Mouse (Mus musculus) C2C12 (cell line): ENCODE data around the gene Stk32c. TPM values are rescaled to one million over a fixed set of nuclear protein-coding genes. Genes with fewer than 3 reads are reported as not detected.

Source experiments
- H3K27me3 ChIP-seq: one replicate; pipeline ENCODE4 v1.6.1; 2011; ENCODE audit not compliant: control insufficient read depth, insufficient read depth, insufficient read length
- H3K36me3 ChIP-seq: one replicate; pipeline ENCODE4 v1.6.1; 2011; ENCODE audit not compliant: control insufficient read depth, insufficient read depth
- H3K4me3 ChIP-seq: one replicate; pipeline ENCODE4 v1.5.1; 2011; ENCODE audit warnings: mild to moderate bottlenecking, control low read depth; ENCODE audit not compliant: poor library complexity, insufficient read depth, severe bottlenecking
- H3K79me2 ChIP-seq: one replicate; pipeline ENCODE4 v1.6.1; 2011; ENCODE audit not compliant: control insufficient read depth, insufficient read depth
- H3K79me3 ChIP-seq: one replicate; pipeline ENCODE4 v1.6.1; 2011; ENCODE audit warnings: low read depth, control low read depth
- H3ac ChIP-seq: one replicate; pipeline ENCODE3; 2011; ENCODE audit warnings: low read depth; ENCODE audit not compliant: control insufficient read depth, insufficient read length
- CEBPB ChIP-seq: IDR thresholded peaks from one replicate; pipeline ENCODE4 v1.6.1; 2011; ENCODE audit warnings: low read depth, mild to moderate bottlenecking, control low read depth, moderate library complexity
- CTCF ChIP-seq: IDR thresholded peaks from one replicate; pipeline ENCODE4 v1.5.1; 2011; ENCODE audit not compliant: control insufficient read depth, insufficient read depth, insufficient read length
- FOSL1 ChIP-seq: IDR thresholded peaks from one replicate; pipeline ENCODE4 v1.8.0; 2011; ENCODE audit warnings: mild to moderate bottlenecking, low read length; ENCODE audit not compliant: poor library complexity, insufficient read depth, severe bottlenecking
- MAX ChIP-seq: IDR thresholded peaks from one replicate; pipeline ENCODE4 v1.6.1; 2011; ENCODE audit warnings: mild to moderate bottlenecking, control low read depth
- MYOD1 ChIP-seq: IDR thresholded peaks from one replicate; pipeline ENCODE4 v1.6.1; 2011; ENCODE audit warnings: low read depth; ENCODE audit not compliant: control insufficient read depth, insufficient read length
- MYOG ChIP-seq: IDR thresholded peaks from one replicate; pipeline ENCODE4 v1.6.1; 2011; ENCODE audit not compliant: control insufficient read depth, insufficient read length; ENCODE audit errors: extremely low read depth
- USF1 ChIP-seq: IDR thresholded peaks from one replicate; pipeline ENCODE4 v1.6.1; 2011; ENCODE audit warnings: low read depth, mild to moderate bottlenecking, control low read depth, moderate library complexity
- long read RNA-seq, 2 experiments: library from polyadenylated mRNA; unstranded; transcript quantifications; one replicate each; pipeline ENCODE4 v2.0.0; 2019 to 2020
- polyA plus RNA-seq: library from polyadenylated mRNA; unstranded; fragments of >200 nt; fragmentation: generic; extraction: Trizol; gene quantifications from one replicate; pipeline ENCODE4 v1.2.1, GENCODE M21; 2012; ENCODE audit warnings: missing spikeins

The Stk32c gene
- polyA plus RNA-seq = 2.6 TPM
- long read RNA-seq, experiment 1 = 0 reads
- long read RNA-seq, experiment 2 = 0 reads

DNA sequence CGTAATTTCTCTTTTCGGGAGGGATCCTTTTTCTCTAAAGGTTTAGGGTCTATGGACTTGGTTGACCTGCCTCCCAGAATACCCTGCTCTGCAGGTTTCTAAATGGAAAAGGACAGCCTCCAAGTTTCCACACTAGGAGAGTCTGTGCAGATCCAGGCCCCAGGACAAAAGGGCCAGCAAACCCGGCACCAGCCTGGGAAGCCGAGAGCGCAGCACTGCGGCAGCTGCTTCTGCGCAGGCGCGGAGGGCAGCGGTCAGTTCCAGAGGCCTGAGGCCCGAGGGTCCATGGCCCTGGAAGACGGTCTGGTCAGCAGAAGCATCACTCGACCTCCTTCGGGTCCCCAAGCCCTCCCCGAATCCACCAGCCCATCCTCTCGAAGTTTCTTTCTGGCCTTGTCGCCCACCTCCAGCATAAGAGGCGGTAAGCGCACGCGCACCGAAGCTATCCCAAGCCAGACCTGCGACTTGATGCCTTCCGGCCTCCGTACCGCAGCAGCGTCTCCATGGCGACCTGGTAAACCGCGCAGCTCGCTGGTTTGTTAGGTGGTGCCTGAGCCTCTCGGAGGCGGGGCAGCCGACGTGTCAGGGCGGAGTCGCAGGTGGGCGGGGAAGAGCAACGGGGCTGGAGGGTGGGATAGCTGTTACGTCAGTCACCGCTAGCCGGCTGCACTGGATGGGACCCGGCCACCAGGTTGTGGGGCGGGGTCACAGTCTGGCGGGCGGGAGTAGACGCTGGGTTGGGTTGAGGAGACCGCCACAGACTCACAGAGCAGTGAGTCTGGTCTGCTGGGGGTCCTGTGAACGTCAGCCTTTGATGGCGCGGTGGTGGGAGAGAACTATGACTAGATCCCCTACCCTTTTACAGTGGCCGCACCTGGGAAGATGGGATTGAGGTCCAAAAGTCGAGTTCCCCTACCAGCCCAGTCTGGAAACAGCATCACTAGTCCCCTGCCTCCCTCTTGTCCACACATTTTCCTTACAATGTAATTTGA, at the start of gene Stk32c, which contains the start of gene Lrrc27:
Gene Stk32c (minus strand): TSS at position 554 of the 992 bp plus-strand sequence.
Gene Lrrc27 (plus strand): TSS at position 235 of the 992 bp plus-strand sequence.
- peak within 1 kb of the TSS; percentile 76 for H3ac ChIP-seq
- no peaks in the 10 kb centered on the region for H3K27me3 ChIP-seq
- TF ChIP-seq MAX (peak; percentile 46), CTCF (no peak), USF1 (no peak), FOSL1 (no peak), MYOG (no peak), CEBPB (no peak), MYOD1 (no peak)
- H3K36me3 ChIP-seq = no peaks in the 10 kb centered on the region
- H3K79me3 ChIP-seq = no peaks in the 10 kb centered on the region
- no peaks in the 10 kb centered on the region for H3K79me2 ChIP-seq
- peak within 1 kb of the TSS; percentile 36 for H3K4me3 ChIP-seq

GRCm38 (mm10) chr7:139257752-139258542, 44.8 kb upstream of the Stk32c start:
- H3K27me3 ChIP-seq = no peaks in the 10 kb centered on the region
- peaks cover 3% of the 10 kb centered on the region for H3K79me3 ChIP-seq
- no peak overlapping the region for H3K4me3 ChIP-seq
- H3ac ChIP-seq = no peak overlapping the region
- TF ChIP-seq MAX (no peak), FOSL1 (no peak), MYOG (no peak), USF1 (no peak), MYOD1 (no peak), CEBPB (no peak), CTCF (no peak)
- H3K79me2 ChIP-seq = peaks cover 18% of the 10 kb centered on the region
- H3K36me3 ChIP-seq = peaks cover 12% of the 10 kb centered on the region

DNA sequence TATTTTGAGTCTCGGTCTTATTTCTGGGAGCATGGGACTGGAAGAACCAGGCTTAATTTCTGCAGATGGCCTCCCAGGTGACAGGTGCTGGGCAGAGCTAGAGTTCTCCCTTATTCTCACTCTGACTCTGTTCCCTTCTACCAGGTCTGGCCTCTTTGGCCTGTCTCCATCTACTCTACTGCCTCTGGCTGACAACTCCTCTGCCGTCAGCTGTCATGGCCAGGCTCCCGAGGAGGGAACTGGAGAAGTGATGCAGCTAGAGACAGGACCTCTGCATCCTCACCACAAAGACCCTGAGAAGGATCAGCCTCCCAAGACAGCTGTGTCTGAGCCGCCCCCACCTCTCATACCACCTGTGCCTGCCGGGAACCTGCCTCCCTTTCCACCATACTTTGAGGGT, 41.5 kb upstream of the Stk32c start:
- peaks cover 46% of the 10 kb centered on the region for H3K79me2 ChIP-seq
- H3K36me3 ChIP-seq = peaks cover 10% of the 10 kb centered on the region
- peaks cover 9% of the 10 kb centered on the region for H3K79me3 ChIP-seq
- H3K27me3 ChIP-seq = no peaks in the 10 kb centered on the region
- no peak overlapping the region for H3K4me3 ChIP-seq
- TF ChIP-seq CTCF (no peak), MYOG (no peak), CEBPB (no peak), USF1 (no peak), FOSL1 (no peak), MAX (no peak), MYOD1 (no peak)
- H3ac ChIP-seq = no peak overlapping the region

- peaks cover 10% of the 10 kb centered on the region for H3K36me3 ChIP-seq
- H3K79me3 ChIP-seq = peaks cover 17% of the 10 kb centered on the region
- no peak overlapping the region for H3ac ChIP-seq
- no peak for TF ChIP-seq MYOD1
- no peak for TF ChIP-seq MYOG
- no peak for TF ChIP-seq FOSL1
- TF ChIP-seq USF1 = no peak
- no peak for TF ChIP-seq CEBPB
- peaks cover 58% of the 10 kb centered on the region for H3K79me2 ChIP-seq
- no peaks in the 10 kb centered on the region for H3K27me3 ChIP-seq
- no peak overlapping the region for H3K4me3 ChIP-seq
These were observed 40.4 kb upstream of the Stk32c start for GRCm38 (mm10) chr7:139253462-139253861.

DNA sequence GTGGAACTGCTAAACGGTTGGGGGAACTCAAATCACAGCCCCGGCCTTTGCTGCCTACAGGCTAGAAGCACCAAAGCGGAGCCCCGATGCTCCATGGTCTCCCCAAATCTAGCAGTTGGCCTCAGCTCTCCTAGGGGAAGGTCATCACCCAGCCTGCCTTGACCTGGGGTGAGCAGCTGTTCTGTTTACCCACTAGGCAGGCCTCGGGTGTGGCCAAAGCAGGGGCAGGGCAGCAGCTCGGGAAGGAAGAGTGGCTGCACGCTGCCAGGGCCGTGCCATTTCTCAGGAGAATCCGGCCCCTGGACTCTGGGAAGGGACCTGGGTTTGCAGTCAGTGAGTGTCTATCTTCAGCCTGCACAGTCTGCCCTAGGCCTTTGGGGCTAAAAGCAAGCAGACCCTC, 39.9 kb upstream of the Stk32c start:
- TF ChIP-seq CTCF (no peak), USF1 (no peak), MAX (no peak), MYOG (no peak), MYOD1 (no peak), CEBPB (no peak), FOSL1 (no peak)
- H3K27me3 ChIP-seq = no peaks in the 10 kb centered on the region
- H3K79me3 ChIP-seq = peaks cover 17% of the 10 kb centered on the region
- H3K79me2 ChIP-seq = peaks cover 59% of the 10 kb centered on the region
- no peak overlapping the region for H3K4me3 ChIP-seq
- H3K36me3 ChIP-seq = peaks cover 10% of the 10 kb centered on the region
- no peak overlapping the region for H3ac ChIP-seq
